Mouse (Mus musculus): Measurements from ENCODE around the gene Nhsl2. TPM values are rescaled to one million over a fixed set of nuclear protein-coding genes. Genes with fewer than 3 reads are reported as not detected.

The Nhsl2 gene
- total RNA-seq, 1 experiment from 2014 or later, result 5.7 TPM

GRCm38 (mm10) chrX:102051225-102051624, 202.0 kb downstream of the Nhsl2 start:
- no peak for DNase-seq

GRCm38 (mm10) chrX:102053371-102053770, 204.2 kb downstream of the Nhsl2 start:
- no peak for DNase-seq

GRCm38 (mm10) chrX:102054009-102054408, 204.8 kb downstream of the Nhsl2 start:
- no peak for DNase-seq

- DNase-seq, result peak; percentile 24
These were observed 210.3 kb downstream of the Nhsl2 start for GRCm38 (mm10) chrX:102059437-102059836.

DNA sequence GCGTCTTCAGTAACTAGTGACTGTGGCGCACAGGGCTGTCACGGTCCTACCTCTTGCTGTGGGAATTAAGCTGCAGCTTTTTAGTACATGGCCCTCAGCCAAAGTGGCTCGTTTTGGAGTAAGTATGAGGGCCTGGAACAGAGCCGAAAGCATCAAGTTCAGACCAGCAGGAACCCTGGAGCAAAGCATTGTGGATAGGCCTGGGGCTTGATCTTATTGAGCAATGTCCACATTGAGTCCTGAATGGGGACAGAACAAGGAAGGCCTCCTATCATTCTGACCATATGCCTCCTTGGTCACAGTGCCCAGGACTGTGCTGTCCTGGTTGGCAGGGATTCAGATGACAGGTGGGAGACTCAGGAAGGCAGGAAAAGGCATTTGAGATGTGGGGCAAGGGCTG, 211.1 kb downstream of the Nhsl2 start:
- DNase-seq, result no peak

- no peak for DNase-seq
These were observed 211.7 kb downstream of the Nhsl2 start for GRCm38 (mm10) chrX:102060891-102061290.

DNA sequence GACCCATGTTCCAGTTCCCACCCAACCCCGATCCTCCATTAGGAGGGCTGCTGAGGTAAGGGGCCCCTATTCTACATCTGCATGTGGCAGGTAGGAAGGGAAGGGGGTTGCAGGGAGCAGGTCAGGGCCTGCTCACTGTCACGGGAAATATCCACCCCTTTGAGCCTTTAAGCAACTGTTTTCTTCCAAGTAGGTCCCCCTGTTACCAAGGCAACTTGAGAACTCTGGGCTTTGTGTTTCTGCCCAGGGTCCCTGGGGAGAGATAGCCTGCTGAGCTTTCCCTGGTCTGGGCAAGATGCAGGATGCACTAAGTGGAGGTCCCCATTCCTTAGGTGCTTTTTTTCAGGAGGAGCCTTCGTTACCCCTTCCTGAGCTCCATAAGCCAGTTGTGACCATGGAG, 214.9 kb downstream of the Nhsl2 start:
- no peak for DNase-seq

- no peak for DNase-seq
These were observed 216.1 kb downstream of the Nhsl2 start for GRCm38 (mm10) chrX:102065213-102065775.

DNA sequence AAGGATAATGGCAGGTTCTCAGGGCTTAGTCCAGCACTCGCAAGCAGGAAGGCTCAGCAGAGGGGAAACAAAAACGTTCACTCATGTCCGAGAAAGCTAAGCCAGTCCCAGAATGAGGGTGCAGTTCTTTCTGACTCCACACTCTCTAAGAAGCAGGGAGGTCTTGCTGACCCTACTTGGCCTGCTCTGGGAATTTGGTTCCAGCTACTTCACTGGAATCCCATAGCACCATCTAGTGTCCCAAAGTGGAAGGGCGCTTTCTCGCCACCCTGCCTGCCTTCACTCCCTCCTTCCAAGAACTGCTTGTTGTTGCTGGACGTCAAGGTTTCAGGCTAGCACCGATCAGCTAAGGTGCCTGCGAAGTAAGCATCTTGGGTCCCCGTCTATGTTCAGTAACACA, 216.9 kb downstream of the Nhsl2 start:
- DNase-seq, result peak; percentile 74

- DNase-seq, result no peak
These were observed 217.9 kb downstream of the Nhsl2 start for GRCm38 (mm10) chrX:102067118-102067517.

- no peak for DNase-seq
These were observed 219.8 kb downstream of the Nhsl2 start for GRCm38 (mm10) chrX:102068811-102069540.

GRCm38 (mm10) chrX:102070591-102071471, 221.6 kb downstream of the Nhsl2 start, which contains the start of gene Rtl5:
Gene Rtl5, minus strand, starts transcription at chrX:102071304.
- DNase-seq, result peak; percentile 85

DNA sequence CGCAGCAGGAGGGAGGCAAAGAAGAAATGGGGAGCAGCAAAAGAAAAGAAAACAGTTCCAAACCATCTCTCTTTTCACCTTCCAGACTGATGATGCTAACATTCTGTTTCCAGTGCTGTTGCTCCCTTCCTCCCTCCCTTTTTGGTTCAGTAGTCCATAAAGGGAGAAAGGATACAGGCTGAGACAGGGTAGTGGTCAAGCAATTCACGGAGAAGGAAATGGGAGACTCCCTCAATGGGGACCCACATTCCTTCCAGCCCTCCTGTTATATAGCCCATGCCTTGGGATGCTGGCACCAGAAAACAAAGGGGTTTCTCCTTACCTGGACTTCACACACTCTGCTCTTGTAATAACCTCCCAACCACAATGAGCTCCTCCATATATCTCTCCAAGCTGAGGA, 222.3 kb downstream of the Nhsl2 start:
- DNase-seq, result no peak

GRCm38 (mm10) chrX:102073605-102074325, 224.6 kb downstream of the Nhsl2 start:
- no peak for DNase-seq

- DNase-seq, result no peak
These were observed 225.2 kb downstream of the Nhsl2 start for GRCm38 (mm10) chrX:102074435-102074834.

GRCm38 (mm10) chrX:102075158-102075557, 226.0 kb downstream of the Nhsl2 start:
- DNase-seq, result no peak

GRCm38 (mm10) chrX:102076886-102077765, 227.9 kb downstream of the Nhsl2 start:
- peak; percentile 54 for DNase-seq

DNA sequence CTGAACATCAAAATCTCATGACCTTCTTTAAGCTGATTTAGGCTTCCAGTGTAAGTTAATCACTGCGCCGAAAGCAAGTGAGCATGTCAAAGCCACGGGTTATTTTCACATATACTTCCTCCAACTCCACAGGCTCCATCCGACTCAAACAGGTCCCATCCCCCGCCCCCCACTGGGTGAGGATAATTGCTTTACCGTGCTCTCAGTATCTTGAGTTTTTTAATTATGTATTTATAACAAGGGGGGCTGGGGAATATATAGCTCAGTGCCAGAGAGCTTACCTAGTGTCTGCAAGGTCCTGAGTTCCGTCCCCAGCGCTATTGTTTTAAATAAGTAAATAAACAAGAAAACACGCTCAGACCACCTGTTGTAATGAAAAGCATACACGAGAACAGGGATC, 231.9 kb downstream of the Nhsl2 start:
- no peak for DNase-seq

DNA sequence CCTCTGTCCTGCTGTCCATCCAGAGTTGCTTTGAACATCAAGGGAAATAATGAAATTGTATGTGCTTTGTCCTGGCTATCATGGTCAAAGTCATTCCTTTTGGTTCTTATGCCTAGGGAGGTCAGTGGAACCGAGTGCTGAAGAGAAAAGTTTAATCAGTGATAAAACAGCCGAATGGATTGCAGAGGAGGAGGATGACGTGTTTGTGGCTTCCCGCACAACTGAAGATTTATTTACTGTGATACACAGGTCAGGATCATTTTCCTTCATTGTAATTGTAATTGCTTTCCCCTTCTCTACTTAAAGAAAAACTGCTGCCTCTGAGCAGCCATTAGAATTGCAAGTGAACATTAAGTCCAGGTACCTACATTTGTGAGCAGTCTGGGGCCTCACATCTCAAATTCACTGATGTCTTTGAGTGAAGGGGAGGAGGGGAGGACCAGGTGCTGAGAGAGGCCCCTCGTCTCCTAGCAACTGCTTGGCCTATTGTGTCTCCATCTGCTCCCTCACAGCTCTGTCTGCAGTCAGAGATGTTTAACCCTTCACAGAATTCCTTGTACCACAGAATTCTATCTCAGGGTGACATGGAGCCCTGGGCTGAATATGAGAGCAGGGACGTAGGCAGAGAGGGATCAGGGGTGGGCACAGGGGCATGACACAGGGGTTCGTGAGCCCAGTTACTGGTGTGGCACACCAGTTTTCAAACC, 232.5 kb downstream of the Nhsl2 start:
- DNase-seq, result no peak

DNA sequence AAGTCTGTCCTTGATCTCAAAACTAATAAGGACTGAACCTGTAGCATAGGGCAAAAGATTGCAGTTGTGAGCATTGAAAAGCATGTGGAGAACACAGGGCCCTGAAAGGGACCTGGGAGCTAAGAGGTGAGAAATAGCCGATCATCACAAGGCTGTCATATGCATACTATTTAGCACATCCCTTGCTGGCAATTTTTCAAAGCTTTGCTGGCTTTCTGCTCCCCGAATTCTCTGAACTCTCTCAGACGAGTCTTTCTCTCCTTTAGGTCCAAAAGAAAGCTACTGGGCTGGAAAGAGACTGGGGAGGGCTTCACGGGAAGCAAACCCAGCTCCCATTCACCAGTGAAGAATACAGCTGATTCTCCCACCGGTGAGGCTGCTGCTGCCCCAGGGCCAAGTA, 233.2 kb downstream of the Nhsl2 start:
- DNase-seq, result no peak

Measured in adrenal gland, postnatal 14 days (tissue).